Mouse (Mus musculus): ENCODE results near the gene Map3k4.

Gene Map3k4

DNA sequence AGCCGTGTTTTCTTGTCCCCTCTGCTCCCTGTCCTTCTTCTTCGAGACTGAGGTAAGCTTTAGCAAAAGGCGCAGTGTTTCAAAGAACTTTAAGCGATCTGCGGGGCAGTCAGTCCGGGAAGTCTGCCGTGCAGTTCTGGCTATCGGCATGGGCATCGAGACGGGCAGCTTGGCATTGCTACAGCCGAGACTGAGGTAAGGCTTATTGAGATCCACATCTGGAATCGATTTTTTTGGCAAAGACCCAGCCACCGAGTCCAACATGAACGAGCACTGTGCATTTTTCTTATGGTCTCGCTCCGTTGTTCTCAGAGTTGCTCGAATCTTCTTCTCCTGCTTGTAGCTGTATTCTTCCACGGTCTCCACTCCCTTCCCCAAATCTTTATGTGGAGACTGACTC is 46.8 kb downstream of the Map3k4 start:
- CTCF ChIA-PET = no interaction called here

DNA sequence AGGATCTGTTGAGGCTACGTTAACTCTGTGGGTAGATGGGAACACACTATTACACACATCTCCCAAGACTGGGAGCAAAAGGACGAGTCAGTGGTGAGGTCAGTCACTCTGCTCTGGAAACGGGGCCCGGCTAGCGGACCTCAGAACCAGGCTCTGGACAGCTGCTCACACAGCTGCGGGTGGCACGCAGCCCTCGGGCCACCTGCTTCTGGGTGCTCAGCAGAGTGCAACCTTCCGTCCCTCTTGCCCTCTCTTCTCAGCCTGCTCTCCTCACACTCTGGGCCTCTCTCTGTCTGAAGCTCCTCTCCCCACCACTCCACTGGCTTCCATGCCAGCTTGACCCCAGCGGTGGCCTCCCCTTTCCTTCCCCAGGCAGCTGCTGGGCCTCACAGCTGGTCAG is 50.1 kb downstream of the Map3k4 start:
- CTCF ChIA-PET = no interaction called here

DNA sequence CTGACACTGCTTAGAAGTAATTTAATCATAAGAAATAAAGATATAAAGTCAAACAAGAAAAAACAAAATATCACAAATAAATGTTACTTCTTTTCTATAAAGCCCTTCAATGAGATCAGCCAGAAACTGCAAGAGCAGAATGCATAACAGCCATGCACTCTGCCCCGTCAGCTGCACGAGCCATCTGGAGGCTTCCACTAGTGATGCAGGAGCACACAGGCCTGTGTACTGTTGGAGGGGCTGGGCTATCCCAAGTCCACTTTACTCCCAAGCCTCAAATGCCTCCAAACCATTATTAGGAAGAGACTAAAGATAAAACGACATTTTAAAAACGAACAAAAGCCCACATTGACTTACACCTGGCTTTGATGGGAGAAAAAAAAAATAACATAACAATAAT is 50.5 kb downstream of the Map3k4 start:
- CTCF ChIA-PET = no interaction called here

DNA sequence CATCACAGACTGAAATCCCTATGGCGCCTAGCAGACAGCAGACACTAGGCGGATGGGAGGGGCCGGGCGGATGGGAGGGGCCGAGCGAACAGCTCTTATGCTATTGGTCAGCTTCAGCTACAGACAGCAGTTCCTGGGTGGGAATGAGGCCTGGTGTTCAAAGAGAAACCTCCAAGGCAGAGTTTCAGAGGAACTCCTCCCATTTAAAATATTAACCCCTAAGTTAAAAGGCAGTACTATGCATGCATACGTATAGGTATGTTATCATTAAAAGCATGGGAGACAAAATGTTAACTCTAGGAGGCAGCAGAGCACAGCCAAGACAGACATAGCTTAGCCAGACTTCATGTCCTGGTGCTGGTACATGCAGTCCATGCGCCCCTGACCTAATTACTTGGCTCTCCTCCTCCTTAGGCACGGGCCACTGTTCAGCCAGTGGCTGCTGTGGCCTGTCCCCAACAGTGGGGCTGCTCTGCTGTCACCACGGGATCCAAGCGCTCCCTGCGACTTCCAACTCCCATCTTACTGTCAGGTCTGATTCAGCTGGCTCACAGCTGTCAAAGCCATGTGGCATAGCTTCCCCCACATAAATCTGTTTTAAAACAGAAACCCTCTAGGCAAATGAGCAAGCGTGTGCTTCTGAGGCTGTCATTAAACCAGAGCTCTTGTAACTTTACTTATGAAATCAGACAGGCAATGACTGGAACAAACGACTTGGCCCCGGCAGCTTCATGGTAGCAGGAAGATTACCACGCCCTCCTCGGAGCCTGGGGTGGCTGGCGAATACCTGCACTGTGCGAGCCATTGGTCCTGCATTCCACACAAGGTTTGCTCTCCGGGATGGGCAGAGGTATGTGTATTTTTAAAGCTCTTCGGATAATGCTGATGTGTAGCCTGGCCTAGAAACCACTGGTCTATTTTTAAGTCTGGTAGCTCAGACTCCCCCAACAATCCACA is 52.3 kb downstream of the Map3k4 start:
- CTCF ChIA-PET = no interaction called here

DNA sequence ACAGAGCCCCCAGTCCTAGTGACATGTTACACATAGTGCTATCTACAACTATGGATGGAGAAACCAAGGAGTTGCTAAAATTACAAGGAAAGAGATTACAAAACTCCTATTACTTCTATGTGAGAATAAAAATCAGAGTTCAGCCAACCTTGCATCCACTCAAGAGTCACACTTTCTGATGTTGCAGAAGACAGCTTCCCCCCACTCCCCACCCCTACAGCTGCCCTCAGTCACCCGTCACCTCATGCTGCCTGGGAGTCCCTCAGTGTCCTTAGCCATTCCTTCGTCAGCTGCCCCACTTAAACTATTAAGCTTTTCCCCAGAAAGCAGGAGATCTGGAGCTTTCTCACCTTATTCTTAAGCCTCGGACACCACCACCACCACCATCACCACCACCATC is 54.3 kb downstream of the Map3k4 start:
- CTCF ChIA-PET = interaction anchor here (0.6 kb wide), 1 partner anchor 708 kb away, joined by 3 read pairs; no protein-coding TSS in a partner anchor

DNA sequence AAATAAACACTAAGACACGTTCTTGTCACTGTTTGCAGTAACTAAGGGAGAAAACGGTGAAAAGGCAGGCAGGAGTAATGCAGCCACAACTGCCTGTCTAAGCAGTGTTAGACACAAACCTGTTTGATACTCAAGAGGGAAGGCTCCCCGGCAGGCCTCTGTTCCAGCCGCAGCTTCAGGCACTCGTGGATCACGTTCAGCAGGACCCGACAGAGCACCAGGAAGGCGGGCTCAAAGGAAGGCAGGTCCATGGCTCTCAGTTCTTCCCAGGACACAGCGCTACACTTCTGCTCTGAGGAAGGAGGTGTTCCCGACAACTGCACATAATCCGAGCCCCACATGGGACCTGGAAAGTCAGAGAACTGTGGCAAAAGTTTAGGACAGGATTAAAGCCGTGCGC is 54.8 kb downstream of the Map3k4 start:
- CTCF ChIA-PET = no interaction called here

DNA sequence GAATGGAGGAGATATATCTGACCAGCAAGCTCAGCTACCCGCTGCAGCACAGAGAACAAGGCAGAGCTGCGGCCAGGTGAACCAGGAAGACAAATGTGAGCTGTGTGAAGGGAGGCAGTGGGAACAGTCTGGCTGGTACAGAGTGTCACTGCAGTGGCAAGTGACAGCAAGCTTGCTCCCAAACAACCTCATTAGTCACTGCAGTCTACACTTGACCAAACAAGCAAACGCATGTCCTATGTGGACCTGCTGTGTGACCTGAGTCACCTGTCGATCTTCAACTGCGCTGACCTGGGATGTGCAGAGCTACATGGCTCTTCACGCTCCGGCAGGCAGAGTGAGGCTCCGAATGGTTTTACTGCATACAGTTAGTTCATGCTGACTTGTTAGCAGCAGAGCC is 55.7 kb downstream of the Map3k4 start:
- CTCF ChIA-PET = interaction anchor here (0.5 kb wide), 1 partner anchor 109 kb away, joined by 3 read pairs; no protein-coding TSS in a partner anchor

DNA sequence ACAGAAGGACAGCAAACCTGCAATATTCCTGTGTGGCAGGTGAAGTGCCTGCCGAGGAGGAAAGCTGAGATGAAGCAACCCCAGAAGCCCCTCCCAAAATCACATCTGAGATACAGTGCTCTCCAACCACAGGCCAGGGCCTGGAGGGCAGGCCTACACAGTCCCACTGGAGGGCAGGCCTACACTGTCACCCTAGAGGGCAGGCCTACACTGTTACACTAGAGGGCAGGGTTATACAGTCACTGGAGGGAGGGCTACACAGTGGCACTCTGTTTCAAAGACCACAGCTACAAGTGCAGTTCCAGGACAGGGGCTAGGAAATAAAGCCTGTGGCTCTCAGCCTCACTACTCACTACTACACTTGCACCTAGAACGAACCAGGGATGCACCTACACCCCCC is 56.7 kb downstream of the Map3k4 start:
- CTCF ChIA-PET = no interaction called here

DNA sequence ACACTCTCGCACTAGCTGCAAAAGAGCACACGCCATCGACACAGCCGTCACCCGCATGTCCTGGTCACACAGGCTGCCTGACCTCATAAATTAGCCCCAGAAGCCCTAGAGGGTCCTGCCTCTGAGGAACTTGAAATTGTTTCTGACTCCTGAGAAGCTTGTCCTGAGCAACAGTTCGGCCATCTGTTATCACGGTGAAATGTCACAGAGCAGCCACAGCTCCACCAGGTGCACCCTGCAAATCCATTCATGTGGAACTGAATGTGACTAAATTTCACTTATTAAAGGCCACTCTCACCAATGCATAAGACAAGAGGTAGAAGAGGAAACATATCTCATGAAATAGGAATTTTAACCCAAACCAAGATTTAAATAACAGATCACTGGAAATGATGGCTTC is 57.2 kb downstream of the Map3k4 start:
- CTCF ChIA-PET = no interaction called here

DNA sequence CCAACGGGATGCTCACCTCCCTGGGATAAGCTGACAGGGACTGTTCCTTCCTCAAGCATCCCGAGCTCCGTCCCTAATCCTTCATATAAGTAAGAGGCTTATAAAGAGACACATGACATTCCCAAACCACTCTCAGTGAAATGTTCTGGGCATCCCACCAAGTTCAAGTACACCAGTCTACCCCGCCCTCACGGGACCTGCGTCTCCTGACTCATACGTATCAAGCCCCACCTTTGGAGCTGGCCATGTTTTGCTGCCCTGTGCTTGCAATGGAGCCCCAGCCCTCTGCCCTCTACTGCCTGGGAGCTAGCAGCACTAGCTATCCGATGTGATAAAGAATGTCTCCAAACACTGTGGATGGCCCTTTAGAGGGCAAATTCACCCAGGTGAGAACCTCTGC is 58.6 kb downstream of the Map3k4 start:
- CTCF ChIA-PET = interaction anchor here (1.3 kb wide), 1 partner anchor 223 kb away, joined by 4 read pairs; no protein-coding TSS in a partner anchor

DNA sequence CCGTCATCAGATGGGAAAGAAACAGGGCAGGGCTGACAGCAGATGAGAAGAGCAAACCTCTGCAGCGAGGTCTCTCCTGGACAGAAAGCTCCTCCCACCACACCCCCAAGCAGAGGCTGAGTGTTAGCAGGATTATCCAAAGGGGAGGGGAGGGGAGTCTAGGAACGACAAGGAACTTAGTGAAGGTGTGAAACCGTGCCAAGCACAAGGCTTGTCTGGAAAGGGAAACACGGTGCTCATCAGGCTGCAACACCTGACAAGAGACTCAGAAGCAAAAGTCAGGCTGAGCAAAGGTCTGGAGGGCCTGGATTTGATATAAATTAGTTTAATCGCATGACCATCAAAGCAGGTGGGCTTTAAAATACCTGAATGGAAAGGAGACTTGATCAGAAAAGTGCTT is 60.1 kb downstream of the Map3k4 start:
- CTCF ChIA-PET = no interaction called here

DNA sequence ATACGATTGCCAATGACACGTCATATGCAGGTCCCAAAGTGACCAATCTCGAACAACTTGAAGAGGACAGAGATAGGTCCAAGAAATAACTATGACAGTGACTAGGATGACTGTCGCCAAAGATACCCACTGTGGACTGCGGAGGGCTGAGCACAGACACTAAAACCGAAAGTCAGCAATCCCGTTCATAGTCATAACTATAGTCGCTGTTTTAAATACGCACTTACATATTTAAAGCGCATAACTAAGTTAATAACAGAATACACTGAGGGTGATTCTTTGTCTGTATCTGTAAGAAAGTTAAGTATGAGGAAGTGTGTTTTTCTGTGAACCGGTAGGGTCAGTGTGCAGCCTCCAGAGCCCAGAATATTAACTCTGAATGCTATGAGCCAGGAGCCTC is 62.5 kb downstream of the Map3k4 start:
- CTCF ChIA-PET = no interaction called here

DNA sequence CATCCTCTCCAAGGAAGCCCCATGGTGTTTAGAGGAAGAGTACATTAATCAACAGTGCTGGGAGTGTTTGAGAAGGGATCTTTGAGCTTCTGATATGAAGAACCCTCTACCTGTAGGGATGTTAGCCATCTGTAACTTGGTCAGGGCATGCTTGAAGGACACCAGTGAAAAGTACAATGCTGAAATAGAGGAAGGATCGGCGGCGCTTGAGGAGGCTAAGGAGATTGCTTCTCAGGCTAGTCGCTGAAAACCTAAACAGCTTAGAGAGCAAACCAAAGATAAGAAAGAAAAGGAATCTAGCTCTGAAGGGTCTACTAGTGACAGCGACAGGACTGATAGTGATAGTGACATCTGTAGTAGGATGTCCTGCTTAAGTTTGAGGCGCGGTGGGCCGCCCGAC is 68.0 kb downstream of the Map3k4 start:
- CTCF ChIA-PET = no interaction called here

DNA sequence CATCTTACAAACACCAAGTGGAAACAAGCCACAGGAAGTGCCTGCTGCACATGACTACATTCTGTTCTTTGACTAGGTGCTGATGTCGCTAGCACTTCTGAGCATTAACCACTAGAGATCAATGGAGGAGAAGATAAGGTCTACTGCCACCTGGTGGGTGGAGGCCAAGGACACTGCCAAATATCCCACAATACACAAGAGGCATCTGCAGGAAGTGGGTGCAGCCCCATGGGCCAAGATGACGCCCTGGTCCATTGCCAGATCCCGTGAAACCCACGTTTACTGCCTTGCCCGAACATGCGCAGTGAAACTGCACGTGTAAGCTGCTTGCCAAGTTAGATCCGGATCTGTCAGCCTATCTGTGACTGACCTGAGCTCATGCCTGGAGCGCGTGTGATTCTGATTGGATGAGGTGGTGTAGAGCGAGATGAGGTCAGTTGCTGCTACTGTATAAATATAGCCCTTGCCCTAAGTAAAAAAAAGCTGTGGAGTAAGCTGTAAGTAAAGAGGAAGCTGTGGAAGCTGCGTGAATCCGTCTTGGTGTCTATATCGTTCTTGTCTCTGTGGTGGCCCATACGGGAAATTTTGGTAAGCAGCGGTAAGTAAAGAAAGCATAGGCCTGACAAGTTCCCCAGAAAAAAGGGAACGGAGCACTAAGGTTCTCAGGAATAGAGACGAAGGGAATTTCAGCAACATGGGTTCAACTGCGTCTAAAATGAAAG is 68.7 kb downstream of the Map3k4 start:
- CTCF ChIA-PET = no interaction called here

DNA sequence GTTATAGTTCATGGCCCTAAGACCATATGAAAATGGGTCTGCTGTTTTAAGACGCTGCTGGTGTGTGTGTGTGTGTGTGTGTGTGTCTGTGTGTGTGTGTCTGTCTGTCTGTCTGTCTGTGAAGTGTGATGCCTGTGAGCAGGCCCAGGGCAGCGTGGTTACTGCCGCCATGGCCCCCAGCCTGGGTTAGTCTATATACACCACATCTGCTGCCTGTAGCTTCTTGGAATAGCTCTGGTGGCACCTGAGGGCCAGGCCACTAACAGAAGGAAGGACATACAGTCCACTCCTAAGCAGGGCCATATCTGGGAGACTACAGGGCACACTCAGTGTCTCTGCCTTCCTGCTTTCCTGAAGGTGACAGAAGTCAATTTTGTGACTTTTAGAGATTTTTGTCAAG is 77.9 kb downstream of the Map3k4 start:
- CTCF ChIA-PET = no interaction called here

DNA sequence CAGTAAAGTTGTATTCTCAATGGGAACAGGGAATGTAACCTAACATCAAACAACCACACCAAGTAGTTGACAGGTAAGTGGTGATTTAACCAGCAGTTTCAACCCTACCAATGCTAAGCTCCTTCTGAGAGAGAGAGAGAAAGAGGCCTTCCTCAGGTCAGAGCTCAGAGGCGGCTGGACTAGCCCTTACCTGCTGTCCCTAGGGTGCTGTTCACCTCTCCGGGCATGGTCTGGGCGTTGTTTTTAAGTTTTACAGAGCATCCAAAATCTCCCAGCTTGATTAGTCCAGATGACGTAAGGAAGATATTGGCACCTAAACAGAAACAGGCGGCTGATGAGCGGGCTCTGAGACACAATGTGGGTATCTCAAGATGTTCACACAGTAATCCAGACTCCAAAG is 85.9 kb downstream of the Map3k4 start:
- CTCF ChIA-PET = no interaction called here

DNA sequence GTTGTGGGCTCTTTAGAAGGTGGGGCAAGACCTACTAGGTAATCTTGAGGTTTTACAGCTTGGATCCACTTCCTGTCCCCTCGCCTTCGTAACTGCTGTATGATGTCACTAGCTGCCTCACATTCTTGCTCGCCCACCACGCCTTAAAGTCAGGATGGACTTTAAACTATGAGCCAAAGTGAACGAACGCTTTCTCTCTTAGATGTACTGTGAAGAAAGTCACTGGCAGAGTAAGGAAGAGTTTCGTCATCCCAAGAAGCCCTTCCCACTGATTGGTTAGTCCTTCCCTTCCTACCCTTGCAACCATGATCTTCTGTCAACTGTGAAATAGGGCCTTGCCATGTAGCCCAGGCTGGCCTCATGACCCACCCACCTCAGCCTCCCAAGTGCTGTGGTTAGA is 87.5 kb downstream of the Map3k4 start:
- CTCF ChIA-PET = no interaction called here

DNA sequence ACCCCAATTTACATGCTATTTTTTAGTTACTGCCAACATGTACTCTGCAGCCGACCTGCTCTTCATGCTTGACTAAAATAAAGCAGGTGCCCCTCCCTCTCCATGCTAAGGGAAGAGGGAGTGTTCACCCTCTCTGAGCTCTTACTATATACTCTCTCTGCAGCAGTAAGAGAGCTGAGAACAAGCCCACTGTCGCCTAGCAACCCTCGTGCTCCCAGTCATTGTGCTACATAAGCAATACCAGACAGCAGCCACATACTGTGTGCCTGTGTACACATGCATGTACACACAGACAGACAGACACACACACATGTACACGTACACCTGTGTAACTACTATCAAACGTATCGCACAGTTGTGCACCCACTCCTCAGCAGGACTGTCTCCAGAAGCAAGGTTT is 88.4 kb downstream of the Map3k4 start:
- CTCF ChIA-PET = no interaction called here

DNA sequence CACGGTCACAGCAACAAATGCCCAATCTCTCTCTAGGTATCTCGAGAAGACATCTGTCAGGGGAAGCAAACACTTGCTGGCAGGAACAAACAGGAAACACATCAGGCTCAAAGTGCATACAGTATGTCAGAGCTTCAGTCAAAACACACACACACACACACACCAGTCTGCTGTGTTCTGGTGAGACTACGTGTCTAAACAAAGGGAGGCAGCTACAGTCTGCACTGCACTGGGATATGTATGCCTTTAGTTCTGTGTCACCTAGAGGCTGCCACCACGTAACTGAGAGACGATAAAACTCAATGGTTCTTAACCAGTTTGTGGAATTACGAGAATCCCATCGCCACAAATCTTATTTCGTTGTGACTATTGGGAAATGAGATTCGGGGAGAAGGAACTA is 88.8 kb downstream of the Map3k4 start:
- CTCF ChIA-PET = no interaction called here

DNA sequence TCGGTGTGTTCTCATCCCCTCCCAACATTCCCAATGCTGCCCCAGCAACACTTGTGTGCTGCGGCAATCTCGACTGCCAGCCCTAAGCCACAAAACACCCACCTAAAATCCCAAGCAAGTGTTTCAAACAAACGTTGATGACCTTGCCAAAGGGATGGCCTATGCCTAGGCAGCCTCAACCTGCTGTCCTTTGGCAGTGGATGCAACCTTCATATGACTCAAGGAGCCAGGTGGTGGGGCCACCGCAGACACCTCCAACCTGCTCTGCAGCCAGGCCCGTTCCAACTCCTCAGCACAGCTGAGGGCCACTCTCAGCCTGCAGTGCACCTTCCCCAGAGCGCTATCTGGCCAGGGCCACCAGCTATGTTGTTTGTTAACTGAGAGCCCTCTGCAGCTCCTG is 90.1 kb downstream of the Map3k4 start:
- CTCF ChIA-PET = no interaction called here

DNA sequence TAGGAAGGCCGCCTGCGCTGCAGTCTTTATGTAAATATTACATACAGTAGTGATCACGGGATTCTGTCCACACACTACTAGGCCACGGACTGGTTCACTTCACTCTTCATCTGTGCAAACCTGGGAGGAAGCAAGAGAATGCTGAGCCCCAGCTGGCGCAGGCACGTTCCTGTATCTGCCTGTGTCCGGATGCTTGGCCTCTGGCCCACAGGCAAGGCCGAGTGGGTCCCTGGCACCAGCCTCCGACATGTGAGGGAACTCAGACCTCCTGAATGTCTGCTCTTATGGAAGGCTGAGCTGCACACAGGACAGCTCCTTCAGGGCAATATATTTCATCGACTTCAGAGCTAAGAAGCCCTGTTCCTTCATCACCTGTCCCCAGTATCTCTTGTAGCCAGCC is 90.6 kb downstream of the Map3k4 start:
- CTCF ChIA-PET = interaction anchor here (0.6 kb wide), 1 partner anchor 64 kb away, joined by 4 read pairs; no protein-coding TSS in a partner anchor

DNA sequence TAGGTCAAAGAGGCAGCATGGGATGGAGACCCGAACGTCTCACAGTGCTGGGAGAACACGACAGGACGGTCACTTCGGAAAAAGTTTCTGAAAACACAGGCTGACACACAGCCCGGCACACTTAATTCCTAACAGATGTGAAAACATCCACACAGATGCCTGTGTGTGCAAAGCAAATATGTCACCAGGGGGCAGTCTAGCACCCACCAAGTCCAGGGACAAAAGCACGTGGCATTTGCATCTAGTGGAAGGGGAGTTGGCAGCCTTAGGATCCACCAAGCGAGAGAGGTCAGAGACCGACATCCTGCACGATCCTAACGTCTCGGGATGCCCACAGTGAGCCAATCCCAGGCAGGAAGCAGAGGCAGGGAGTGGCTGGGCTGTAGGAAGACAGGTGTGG is 92.0 kb downstream of the Map3k4 start:
- CTCF ChIA-PET = no interaction called here

DNA sequence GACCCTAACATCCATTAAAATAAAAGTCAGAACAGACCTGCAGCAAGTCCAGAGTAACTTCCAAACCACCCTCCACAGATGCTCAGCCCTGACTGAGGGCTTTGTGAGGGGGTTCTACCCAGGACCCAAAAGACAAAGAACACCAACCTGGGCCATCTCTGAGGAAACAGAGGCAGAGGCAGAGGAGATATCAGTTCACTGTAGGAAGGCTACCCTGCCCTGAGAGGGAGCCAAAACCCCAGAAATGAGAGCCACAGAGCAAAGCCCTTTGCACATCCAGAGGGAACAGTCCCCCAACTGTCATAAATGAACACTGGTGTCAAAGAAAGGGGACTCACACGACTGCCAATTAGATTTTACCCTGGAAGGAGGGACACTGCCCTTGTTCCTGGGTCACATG is 93.4 kb downstream of the Map3k4 start:
- CTCF ChIA-PET = no interaction called here

Data from spleen, embryonic (tissue).